Mouse (Mus musculus) brown adipose tissue, adult 24 weeks (tissue): ENCODE data around the gene Tlr5. TPM values are rescaled to one million over a fixed set of nuclear protein-coding genes. Genes with fewer than 3 reads are reported as not detected.

Experiments used
- H3K27ac ChIP-seq: fragments of 200-500 bp; replicated peaks from 2 replicates; pipeline ENCODE4 v1.5.1; 2012; ENCODE audit warnings: low read depth, mild to moderate bottlenecking, low read length
- H3K4me1 ChIP-seq: fragments of 200-500 bp; 2 replicates; pipeline ENCODE4 v1.6.1; 2012; ENCODE audit warnings: low read length, mixed read lengths; ENCODE audit not compliant: control insufficient read depth, insufficient read depth, insufficient read length
- H3K4me3 ChIP-seq: fragments of 200-500 bp; 2 replicates; pipeline ENCODE4 v1.5.1; 2012; ENCODE audit warnings: low read depth, mild to moderate bottlenecking, low read length, moderate library complexity; ENCODE audit not compliant: insufficient read depth
- polyA plus RNA-seq: library from polyadenylated mRNA; stranded (reverse); fragments of >200 nt; gene quantifications from 2 replicates; pipeline ENCODE4 v1.2.4, GENCODE M21; 2012; ENCODE audit not compliant: missing spikeins, insufficient read depth, insufficient read length

Gene Tlr5
- polyA plus RNA-seq, 1 experiment = 9.2 TPM

DNA sequence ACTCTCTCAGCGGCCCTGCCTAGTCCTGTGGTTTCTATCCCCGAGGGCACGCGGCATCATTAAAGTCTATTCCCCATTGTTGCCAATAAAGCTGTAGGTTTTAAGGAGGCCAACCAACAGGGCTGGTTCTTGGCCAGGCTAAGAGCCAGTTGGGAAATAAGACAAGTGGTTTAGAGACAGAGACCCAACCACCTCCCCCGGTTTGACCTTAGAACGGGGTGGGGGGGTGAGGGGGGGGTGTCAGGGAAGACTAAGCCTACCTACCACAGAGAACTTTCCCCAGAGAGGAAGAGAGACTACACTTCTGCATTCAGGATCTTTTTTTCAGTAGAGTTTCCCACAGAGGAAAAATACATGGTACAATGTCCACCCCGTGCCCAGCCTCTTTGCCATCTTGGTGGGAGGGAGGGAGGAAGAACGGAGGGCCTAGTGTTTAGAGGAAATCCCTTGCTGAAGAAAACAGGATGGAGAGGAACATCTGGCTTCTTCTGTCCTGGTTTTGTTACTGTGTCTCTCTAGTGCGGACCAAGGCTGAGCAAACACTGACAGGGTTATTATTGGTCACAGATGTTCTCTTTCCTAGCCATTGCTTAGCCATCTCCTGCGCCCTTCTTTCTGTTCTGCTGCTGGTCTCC is 17.0 kb upstream of the Tlr5 start:
- Histone ChIP-seq H3K4me3 (no peak overlapping the region), H3K27ac (no peak overlapping the region), H3K4me1 (no peaks in the 10 kb centered on the region)

DNA sequence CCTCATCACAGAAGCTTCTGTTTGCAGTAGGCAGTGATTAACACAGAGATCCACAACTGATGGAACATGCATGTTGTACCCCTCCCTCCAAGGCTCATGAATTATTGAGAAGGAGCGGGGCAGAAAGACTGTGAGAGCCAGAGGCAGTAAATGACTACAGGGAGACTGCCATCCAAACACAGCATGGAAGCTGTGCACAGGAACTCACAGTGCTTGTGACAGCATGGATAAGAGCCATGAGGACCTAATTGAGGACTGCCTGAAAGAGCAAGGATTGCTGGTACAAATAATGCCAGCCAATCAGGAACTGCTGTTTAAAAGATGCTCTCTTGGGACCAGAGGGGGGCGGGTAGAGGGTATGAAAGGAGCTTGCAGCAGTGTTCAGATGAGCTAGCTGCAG is 12.7 kb upstream of the Tlr5 start:
- Histone ChIP-seq H3K4me1 (no peaks in the 10 kb centered on the region), H3K27ac (no peak overlapping the region), H3K4me3 (no peak overlapping the region)

DNA sequence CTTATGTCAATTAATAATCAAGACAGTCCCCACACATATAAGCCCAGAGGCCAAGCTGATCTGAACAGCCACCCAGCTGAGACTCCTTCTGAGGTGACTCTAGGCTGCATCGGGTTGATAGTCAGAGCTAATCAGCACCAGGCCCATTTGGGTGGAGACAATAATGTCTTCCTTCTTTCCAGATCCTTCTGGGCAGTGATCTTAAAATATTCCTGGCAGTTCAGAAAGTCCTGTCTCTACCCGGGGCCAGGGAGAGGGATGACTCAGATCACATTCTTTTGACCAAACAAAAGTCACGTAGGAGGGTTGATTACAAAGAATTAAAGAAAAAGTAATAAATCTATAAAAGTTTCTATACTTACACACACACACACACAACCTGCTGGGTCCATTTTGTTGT is 10.7 kb upstream of the Tlr5 start:
- H3K4me3 ChIP-seq = no peak overlapping the region
- H3K27ac ChIP-seq = no peak overlapping the region
- H3K4me1 ChIP-seq = no peaks in the 10 kb centered on the region

DNA sequence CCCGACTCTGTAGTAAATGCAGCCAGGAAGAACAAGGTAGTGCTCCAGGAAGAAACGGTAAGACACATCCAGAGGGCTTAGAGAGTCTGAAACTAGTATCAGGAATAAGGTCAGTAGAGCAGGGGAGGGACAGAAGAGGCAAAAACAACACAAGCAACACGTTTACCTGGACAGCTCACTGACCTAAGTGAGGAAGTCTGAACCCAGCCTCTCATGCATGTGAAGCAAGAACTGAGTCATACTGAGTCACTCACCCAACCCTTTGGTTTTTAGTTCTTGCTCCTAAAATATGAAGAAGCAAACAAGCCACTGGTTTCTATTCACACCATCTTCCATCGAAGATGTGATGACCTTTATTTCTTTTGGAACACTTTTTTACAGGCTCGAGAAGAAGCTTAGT is 9.9 kb upstream of the Tlr5 start:
- Histone ChIP-seq H3K27ac (no peak overlapping the region), H3K4me1 (no peaks in the 10 kb centered on the region), H3K4me3 (no peak overlapping the region)

DNA sequence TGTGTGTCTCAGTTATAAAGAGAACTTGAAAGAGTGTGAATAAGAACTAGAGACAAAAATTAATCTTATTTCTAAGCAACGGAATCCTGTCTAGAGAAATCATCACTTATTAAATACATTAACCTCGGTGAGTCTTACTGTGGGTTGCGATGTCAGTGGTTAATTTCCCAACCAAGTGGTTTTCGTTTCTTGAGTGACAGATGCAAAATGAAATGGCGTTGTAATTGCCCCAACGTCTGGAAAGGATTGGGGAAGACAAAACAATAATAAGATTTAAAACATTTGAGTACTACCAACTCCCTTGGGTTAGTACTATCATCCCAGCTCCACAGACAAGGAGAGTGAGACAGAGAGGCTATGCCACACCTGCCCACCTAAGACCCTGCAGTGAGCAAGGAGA is 9.0 kb upstream of the Tlr5 start:
- Histone ChIP-seq H3K4me1 (no peaks in the 10 kb centered on the region), H3K4me3 (no peak overlapping the region), H3K27ac (no peak overlapping the region)

DNA sequence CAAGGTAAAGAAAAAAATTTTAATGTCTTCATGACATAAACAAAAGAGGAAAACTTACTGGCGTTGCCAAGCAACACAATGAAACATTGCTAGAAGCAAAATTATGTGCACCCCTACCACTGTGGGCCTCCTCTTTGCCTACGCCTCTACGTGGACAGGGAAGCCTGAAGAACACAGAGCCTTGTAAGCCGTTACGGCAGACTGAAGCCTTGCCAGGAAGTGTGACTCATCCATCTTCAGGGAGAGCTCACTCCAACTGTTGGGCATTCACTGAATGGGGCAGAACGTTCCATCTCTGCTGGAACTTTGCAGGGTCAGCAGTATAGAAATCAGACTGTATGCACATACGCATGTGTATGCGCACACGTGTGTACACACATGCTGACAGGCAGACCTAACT is 3.3 kb upstream of the Tlr5 start:
- Histone ChIP-seq H3K4me1 (peaks cover 5% of the 10 kb centered on the region; the same call in 1 of the 2 replicates), H3K27ac (no peak overlapping the region), H3K4me3 (no peak overlapping the region)

DNA sequence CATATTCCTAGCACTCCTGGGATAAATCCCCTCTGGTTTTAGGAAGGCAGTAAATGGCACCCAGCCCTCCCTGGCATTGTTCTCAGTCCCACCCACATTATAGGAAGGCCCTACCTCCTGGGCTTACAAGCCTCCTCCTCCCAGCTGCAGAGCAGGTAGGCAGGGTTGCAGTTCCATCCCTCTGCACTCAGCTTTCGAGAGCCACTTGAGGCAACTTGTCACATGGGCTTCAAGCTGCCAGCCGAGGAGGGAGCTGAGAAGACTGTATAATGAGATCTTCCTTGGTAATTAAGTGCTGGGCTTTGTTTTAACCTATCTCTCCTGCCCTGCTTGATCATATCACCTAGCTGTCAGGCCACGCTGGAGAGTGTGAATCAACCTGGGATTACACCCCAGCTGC is 1.4 kb upstream of the Tlr5 start:
- Histone ChIP-seq H3K4me3 (no peak overlapping the region), H3K4me1 (peaks cover 10% of the 10 kb centered on the region), H3K27ac (peak overlapping the region; percentile 32; the same call in 1 of the 2 replicates)

DNA sequence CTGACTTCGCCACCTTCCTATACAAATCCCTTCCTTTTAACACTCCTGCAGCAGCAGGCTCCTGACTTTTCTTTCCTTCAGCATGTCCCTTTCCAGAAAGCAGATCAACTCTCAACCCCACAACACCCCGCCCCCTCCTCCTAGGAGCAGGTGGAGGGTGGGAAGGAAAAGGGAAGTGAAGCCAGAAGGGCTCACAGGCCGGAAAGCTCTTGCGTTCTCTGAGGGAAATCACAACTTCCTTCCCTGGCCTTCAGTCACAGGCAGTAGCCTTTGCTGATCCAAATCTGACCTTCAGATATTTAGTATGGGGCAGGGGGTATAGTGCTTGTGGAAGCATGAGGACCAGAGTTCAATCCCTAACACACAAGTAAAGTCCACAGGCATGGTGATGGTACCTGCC is 921 bp upstream of the Tlr5 start:
- Histone ChIP-seq H3K4me3 (no peak overlapping the region), H3K4me1 (peaks cover 15% of the 10 kb centered on the region), H3K27ac (peak overlapping the region; percentile 64)

DNA sequence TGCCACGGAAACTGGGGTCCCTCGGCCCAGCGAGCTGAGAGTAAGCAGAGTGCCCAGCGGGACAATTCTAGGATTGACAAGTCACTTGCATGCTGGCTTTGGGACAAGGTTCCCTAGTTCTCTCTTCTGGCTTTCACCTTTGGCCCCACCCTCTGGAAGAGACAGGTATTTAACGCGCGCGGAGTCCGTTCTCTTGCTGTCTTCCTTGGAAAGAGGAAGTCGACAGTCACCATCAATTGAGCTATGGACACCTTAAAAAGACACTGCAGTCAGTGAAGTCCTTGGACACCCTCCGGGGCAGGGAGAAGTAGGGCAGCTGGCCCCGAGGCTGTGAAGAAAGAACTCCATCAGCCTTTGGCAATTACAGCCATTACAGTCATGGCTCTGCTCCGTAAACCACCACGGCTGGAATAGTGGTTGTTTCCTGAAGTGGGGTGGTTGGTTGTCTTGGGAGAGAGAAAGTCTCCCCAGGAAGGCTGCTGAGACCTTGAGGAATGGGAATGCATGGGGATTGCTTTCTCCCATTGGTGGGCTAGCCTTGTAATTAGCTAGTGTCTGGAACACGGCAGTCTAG is 546 bp downstream of the Tlr5 start:
- Histone ChIP-seq H3K4me1 (peaks cover 16% of the 10 kb centered on the region), H3K4me3 (peak overlapping the region; percentile 74), H3K27ac (peak overlapping the region; percentile 53)

DNA sequence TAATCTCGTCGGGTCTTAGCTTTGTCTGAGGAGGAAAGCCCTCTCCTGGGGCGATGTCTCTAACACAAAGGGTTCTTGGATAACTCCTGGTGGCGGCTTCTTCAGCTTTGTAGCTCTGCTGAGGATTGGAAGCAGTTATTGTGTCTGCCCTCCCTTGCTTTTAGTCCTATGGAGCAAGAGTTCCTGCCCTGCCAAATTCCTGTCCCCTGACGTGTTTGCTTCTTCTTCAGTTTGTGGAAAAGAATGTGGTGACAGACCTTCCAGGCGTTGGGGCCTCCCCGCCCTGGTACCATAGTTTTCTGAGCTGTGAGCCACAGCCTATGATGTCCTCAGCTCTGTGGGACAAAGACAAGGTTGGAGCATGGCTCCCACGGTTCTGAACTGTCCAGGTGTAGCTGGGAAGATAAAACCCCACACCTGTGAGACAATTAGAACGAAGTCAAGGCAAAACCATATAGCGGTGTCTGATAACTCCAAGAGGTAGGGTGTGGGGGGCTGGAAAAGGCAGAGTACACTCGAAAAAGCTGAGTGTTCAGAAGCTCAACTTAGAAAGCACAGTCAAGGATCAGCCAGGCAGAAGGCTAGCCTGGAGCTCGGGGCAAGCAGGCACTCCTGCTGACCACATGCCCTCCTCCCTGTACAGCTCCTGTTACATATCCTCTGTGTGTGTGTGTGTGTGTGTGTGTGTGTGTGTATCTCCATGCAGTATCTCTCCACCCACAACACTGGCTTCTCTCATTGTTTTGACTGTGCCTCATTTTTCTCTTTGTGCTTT is 1.8 kb downstream of the Tlr5 start:
- no peak overlapping the region for H3K4me3 ChIP-seq
- H3K4me1 ChIP-seq = peaks cover 16% of the 10 kb centered on the region
- 0 out of 2 replicates have a peak overlapping the region, but pooled peaks have one; percentile 39 for H3K27ac ChIP-seq

DNA sequence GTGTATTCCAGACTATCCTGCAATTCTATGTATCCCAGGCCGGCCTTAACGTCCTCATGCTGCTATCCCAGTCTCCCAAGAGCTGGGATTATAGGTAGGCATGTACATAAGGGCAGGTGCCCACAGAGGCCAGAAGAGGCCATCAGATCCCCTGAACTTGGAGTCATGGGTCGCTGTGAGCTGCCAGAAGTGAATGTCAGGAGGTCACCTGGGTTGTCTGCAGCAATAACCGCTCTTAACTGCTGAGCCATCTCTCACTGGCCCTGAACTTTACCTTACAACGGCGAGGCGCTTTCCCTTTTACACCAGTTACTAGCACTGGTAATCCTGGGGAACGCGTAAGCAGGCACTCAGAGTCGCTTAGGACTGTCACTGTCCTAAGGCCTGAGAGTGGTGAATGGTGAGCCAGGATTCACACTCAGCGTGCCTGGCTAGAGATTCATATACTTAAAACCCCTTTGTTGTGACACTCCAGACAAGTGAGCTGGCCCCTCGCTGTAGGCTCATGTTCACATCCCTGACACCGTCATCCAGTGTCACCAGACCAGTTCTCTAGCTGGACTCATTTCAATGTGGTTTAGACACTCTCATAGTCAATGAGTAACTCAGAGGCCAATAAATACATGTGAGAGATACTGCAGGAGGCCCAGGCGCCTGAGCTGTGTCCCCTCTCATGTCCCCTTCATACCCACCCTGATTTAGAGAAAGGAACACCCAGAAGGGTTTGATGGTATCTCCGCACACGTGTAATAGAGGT is 2.6 kb downstream of the Tlr5 start:
- Histone ChIP-seq H3K27ac (peak overlapping the region; percentile 15; the same call in 1 of the 2 replicates), H3K4me1 (peaks cover 16% of the 10 kb centered on the region)

DNA sequence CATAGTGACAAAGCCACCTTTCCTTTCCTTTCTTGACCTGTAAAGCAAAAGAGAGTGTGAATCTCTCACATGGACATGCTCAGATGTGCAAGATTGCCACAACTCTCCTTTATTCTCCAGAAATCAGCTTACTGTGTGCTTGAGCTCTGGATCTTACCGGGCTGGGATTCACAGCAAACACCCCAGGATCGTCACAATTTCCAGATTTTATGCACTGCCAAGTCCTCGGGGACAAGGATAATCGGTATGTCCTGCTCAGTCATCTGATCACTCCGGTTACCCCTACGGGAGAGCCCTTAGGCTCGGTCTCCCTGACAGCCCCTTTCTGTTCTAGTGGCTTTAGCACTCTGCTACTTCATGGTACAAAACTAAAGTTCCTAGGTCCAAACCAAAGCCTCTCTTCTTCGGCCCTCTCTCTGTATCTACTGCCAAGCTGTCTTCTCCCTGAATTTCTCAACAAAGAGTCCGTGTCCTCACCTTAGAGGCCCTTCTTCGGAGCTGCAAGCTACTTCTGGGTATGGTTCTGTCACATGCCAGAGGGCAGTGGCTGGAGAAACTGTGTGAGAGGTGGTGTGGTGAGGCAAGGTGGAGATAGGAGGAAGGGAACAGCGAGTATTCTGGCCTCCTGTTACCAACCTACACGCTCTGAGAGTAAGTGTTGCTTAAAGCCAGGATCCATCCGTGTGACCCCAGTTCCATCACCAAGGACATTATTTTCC is 3.4 kb downstream of the Tlr5 start:
- Histone ChIP-seq H3K4me3 (no peak overlapping the region), H3K4me1 (peaks cover 16% of the 10 kb centered on the region), H3K27ac (peak overlapping the region; percentile 49; the same call in 1 of the 2 replicates)

More for the DNA sequence above, 2.6 kb downstream of the Tlr5 start:
- H3K4me3 ChIP-seq = no peak overlapping the region

DNA sequence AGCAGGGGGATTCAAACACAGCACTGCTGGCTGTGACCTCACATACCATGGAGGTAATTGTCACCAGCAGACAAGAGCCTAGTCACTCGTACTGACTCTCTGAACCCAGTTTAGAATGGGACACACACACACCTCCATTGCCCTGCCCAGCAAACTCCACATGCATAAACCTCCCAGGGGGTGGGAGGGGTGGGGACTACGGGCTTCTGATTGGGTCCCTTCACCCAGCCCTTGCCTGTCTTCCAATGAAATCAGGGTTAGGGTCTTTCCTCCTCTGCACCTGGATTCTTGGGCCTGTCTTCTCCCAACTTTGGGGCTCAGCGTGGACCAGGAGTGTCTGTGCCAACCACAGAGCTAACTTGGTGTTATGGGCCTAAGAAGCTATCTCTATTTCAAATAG is 4.2 kb downstream of the Tlr5 start:
- Histone ChIP-seq H3K4me3 (no peak overlapping the region), H3K27ac (peak overlapping the region; percentile 36; the same call in 1 of the 2 replicates), H3K4me1 (peaks cover 12% of the 10 kb centered on the region)

DNA sequence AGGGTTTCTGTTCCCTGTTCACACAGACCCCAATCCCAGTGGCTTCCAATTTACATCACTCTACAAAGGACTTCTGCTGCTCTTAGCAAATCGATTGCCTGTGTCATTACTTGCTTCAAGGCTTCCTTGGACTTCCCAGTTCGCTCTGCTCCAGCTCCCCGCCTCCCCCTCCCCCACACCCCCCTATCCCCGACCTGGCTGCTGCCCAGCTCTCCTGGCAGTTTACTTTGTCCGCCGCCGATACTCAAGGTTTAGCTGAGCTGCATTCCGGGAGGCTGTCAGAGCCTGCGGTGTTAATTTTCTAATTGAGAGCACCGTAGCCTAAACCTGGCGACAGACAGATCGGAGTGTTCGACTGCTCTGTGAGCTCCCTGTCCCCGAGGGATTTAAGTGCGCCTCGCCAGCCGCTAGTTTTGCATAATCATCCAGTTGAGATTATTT is 4.7 kb downstream of the Tlr5 start:
- peak overlapping the region; percentile 58 for H3K27ac ChIP-seq
- peak overlapping the region; percentile 66 for H3K4me3 ChIP-seq
- peaks cover 12% of the 10 kb centered on the region for H3K4me1 ChIP-seq
